Mouse (Mus musculus): ENCODE results near the gene March10.
A peak's percentile ranks its signal among the peaks of the same experiment; 100 is the strongest.

March10 gene

GRCm38 (mm10) chr11:105402355-105402754, 54.2 kb downstream of the March10 start:
- DNase-seq = no peak

- no peak for DNase-seq
Observed at GRCm38 (mm10) chr11:105390290-105390689, 66.2 kb downstream of the March10 start.

- DNase-seq = peak; percentile 25
Observed at GRCm38 (mm10) chr11:105388636-105389035, 67.9 kb downstream of the March10 start.

GRCm38 (mm10) chr11:105385266-105385665, 71.3 kb downstream of the March10 start:
- DNase-seq = peak; percentile 67

- no peak for DNase-seq
Observed at GRCm38 (mm10) chr11:105375821-105376235, 80.7 kb downstream of the March10 start.

GRCm38 (mm10) chr11:105374526-105375175, 81.9 kb downstream of the March10 start:
- no peak for DNase-seq

- DNase-seq = no peak
Observed at GRCm38 (mm10) chr11:105373881-105374280, 82.7 kb downstream of the March10 start.

GRCm38 (mm10) chr11:105371818-105372217, 84.7 kb downstream of the March10 start:
- no peak for DNase-seq

GRCm38 (mm10) chr11:105369526-105370386, 86.8 kb downstream of the March10 start:
- DNase-seq = no peak

- no peak for DNase-seq
Observed at GRCm38 (mm10) chr11:105368833-105369232, 87.7 kb downstream of the March10 start.

- no peak for DNase-seq
Observed at GRCm38 (mm10) chr11:105367163-105367562, 89.4 kb downstream of the March10 start.

- no peak for DNase-seq
Observed at GRCm38 (mm10) chr11:105366051-105366450, 90.5 kb downstream of the March10 start.

- no peak for DNase-seq
Observed at GRCm38 (mm10) chr11:105365611-105366010, 90.9 kb downstream of the March10 start.

- DNase-seq = peak; percentile 39
Observed at GRCm38 (mm10) chr11:105364386-105365065, 92.0 kb downstream of the March10 start.

GRCm38 (mm10) chr11:105363598-105364385, 92.7 kb downstream of the March10 start:
- peak; percentile 75 for DNase-seq

GRCm38 (mm10) chr11:105362946-105363597, 93.5 kb downstream of the March10 start:
- peak; percentile 90 for DNase-seq

GRCm38 (mm10) chr11:105362041-105362765, 94.3 kb downstream of the March10 start:
- no peak for DNase-seq

- no peak for DNase-seq
Observed at GRCm38 (mm10) chr11:105356301-105356700, 100.2 kb downstream of the March10 start.

- DNase-seq = no peak
Observed at GRCm38 (mm10) chr11:105353891-105354280, 102.6 kb downstream of the March10 start.

GRCm38 (mm10) chr11:105352954-105353890, 103.3 kb downstream of the March10 start:
- DNase-seq = no peak
